Mouse (Mus musculus): ENCODE measurements around the gene 3425401B19Rik. TPM values are rescaled to one million over a fixed set of nuclear protein-coding genes. Genes with fewer than 3 reads are reported as not detected.

3425401B19Rik gene
- total and polyA plus RNA-seq, 3 experiments, result 0.04 to 0.67 (median 0.05) TPM

DNA sequence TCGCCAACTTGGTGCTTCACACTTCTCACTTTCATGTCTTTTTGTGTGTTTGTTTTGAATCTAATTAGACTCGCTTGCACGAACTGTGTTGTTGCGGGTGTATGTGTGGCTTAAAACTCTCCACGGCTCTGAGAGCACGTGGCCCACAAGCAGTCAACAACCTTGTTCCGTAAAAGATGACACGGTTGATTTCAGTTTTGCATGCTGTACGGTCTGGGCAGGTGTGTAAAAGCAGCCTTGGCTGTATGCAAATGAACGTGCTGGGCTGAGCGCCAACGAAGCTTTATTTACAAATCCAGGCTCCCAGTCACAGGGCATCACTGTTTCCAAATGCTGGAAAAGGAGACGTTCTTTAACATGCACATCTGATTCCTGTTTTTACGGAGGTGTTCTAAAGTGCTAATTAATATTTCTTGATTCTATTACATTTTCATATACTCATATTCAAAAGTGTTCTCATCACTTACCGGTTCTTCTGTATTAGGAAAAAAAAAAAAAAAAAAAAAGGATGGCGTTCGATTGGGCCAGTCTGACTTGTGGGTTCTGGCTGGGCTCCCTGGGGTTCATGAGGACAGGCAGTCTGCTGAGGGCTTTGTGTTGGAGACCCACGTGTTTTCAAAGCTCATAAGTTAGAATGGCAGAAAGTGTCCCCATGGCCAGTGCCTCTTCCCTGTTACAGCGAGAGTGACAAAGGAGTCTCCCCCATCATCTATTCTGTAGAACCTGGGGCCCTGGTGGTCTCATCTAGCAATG is 935 bp downstream of the 3425401B19Rik start (continued):
- TF ChIP-seq UBTF (IDR thresholded peaks at IDR 0.05; ENCODE audit: low read depth, low read length) (no peak), ZKSCAN1 (IDR thresholded peaks at IDR 0.05; ENCODE audit: borderline replicate concordance, low read depth, low read length) (no peak), RAD21 (IDR thresholded peaks at IDR 0.05; ENCODE audit: low read depth, low read length) (no peak), POLR2AphosphoS2 (IDR thresholded peaks at IDR 0.05; ENCODE audit: low read depth, low read length) (no peak), ZC3H11A (IDR thresholded peaks at IDR 0.05; ENCODE audit: low read depth, low read length) (no peak), TCF12 (IDR thresholded peaks at IDR 0.05; ENCODE audit: low read depth, low read length) (peak; percentile 82), EP300 (IDR thresholded peaks at IDR 0.05; ENCODE audit: low read length) (peak; percentile 80), BHLHE40 (IDR thresholded peaks at IDR 0.05; ENCODE audit: low read depth, low read length) (peak; percentile 98), POLR2A (IDR thresholded peaks at IDR 0.05; ENCODE audit: low read depth, low read length) (no peak; the same call in 1 of the 2 replicates), CHD2 (IDR thresholded peaks at IDR 0.05; ENCODE audit: low read length) (no peak)

DNA sequence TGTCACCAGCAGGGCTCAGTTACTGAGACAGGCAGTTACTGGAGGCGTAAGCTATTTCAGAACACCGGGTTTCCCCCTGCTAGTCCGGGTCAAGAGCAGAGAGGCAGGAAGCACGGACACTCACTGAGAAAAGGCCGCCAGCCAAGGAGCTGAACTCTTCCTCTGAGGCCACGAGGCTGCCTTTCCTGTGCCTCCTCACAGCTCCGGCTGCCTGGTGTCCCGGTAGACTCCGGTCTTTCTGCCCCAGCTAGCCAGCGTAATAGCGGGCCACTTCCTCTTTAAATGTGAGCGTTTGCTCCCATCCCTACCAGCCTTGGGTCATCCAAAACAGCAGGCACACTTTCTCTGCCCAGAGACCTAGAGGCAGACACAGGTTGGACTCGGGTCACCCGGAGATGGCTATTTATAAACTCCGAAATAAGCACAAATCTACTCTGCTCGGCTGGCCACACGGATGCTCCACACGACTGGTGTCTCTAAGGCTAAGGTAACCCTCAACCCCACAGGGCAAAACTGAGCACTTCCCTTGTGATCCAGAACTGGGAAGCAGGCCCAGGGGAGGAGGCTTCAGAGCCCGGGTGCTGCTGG is 1.7 kb downstream of the 3425401B19Rik start:
- H3K4me2 ChIP-seq (ENCODE audit: insufficient read depth, low read depth, poor library complexity, severe bottlenecking), result peak overlapping the region; percentile 90
- dilution Hi-C loops (cut with MboI; ENCODE audit: extremely low pct_ligation_motif_present, extremely low pct_unique_long_range_greater_than_20kb, low sequenced_read_pairs), result no loop called here
- no peak for TF ChIP-seq GABPA (IDR thresholded peaks at IDR 0.05; ENCODE audit: insufficient replicate concordance, low read depth, low read length)
- no peak for TF ChIP-seq RAD21 (IDR thresholded peaks at IDR 0.05; ENCODE audit: low read depth, low read length)
- TF ChIP-seq MYC (IDR thresholded peaks at IDR 0.05; ENCODE audit: low read depth, low read length), result 0 out of 2 replicates have a peak, but pooled peaks have one; percentile 42
- TF ChIP-seq ZMIZ1 (IDR thresholded peaks at IDR 0.05; ENCODE audit: low read depth, low read length), result no peak
- TF ChIP-seq POLR2A (IDR thresholded peaks at IDR 0.05; ENCODE audit: low read depth, low read length), result peak; percentile 52; the same call in 1 of the 2 replicates
- TF ChIP-seq BHLHE40 (IDR thresholded peaks at IDR 0.05; ENCODE audit: low read depth, low read length), result no peak
- no peak for TF ChIP-seq SMC3 (IDR thresholded peaks at IDR 0.05; ENCODE audit: low read depth, low read length)
- peak; percentile 65; the same call in 1 of the 2 replicates for TF ChIP-seq UBTF (IDR thresholded peaks at IDR 0.05; ENCODE audit: low read depth, low read length)
- TF ChIP-seq ELF1 (IDR thresholded peaks at IDR 0.05; ENCODE audit: low read depth, low read length), result 0 out of 2 replicates have a peak, but pooled peaks have one; percentile 30
- no peak; the same call in 1 of the 2 replicates for TF ChIP-seq EP300 (IDR thresholded peaks at IDR 0.05; ENCODE audit: low read length)
- TF ChIP-seq NELFE (IDR thresholded peaks at IDR 0.05; ENCODE audit: low read depth, low read length), result peak; percentile 36
- TF ChIP-seq ETS1 (conservative IDR thresholded peaks at IDR 0.05; ENCODE audit: low read depth, low read length), result no peak
- TF ChIP-seq TBP (conservative IDR thresholded peaks at IDR 0.05; ENCODE audit: low read depth, low read length), result 0 out of 2 replicates have a peak, but pooled peaks have one; percentile 53
- peak; percentile 70; the same call in 1 of the 2 replicates for TF ChIP-seq MEF2A (IDR thresholded peaks at IDR 0.05; ENCODE audit: borderline replicate concordance, low read depth, low read length)
- 0 out of 2 replicates have a peak, but pooled peaks have one; percentile 34 for TF ChIP-seq SIN3A (IDR thresholded peaks at IDR 0.05; ENCODE audit: low read length)
- TF ChIP-seq MAZ (IDR thresholded peaks at IDR 0.05; ENCODE audit: low read depth, low read length), result no peak
- no peak for TF ChIP-seq JUND (conservative IDR thresholded peaks at IDR 0.05; ENCODE audit: low read depth, low read length)
- TF ChIP-seq CTCF (conservative IDR thresholded peaks at IDR 0.05 in 1 of 2, IDR thresholded peaks at IDR 0.05 in 1 of 2; ENCODE audit: low read depth in 2 of 2, low read length in 2 of 2), result no peak
- TF ChIP-seq ZC3H11A (IDR thresholded peaks at IDR 0.05; ENCODE audit: low read depth, low read length), result no peak
- TF ChIP-seq USF2 (conservative IDR thresholded peaks at IDR 0.05; ENCODE audit: low read depth, low read length), result no peak
- TF ChIP-seq HCFC1 (IDR thresholded peaks at IDR 0.05; ENCODE audit: low read depth, low read length), result no peak
- peak; percentile 56; the same call in 1 of the 2 replicates for TF ChIP-seq TCF12 (IDR thresholded peaks at IDR 0.05; ENCODE audit: low read depth, low read length)
- TF ChIP-seq MAX (IDR thresholded peaks at IDR 0.05; ENCODE audit: low read length), result no peak
- TF ChIP-seq CHD2 (IDR thresholded peaks at IDR 0.05; ENCODE audit: low read length), result no peak
- H3K9me3 ChIP-seq (replicated peaks; ENCODE audit: low read length), result no peaks in the 10 kb centered on the region
- H3K4me1 ChIP-seq (ENCODE audit: control insufficient read depth in 1 of 2, insufficient read depth in 2 of 2), result peaks cover 21 to 65% of the 10 kb centered on the region in 2 experiments
- H3K4me3 ChIP-seq (replicated peaks in 1 of 3; ENCODE audit: low read depth in 2 of 3, low read length in 2 of 3, poor library complexity in 1 of 3), result peak overlapping the region; percentile 4 to 55 (median 10)
- no peaks in the 10 kb centered on the region for H3K36me3 ChIP-seq (replicated peaks in 1 of 2; ENCODE audit: control insufficient read depth in 1 of 2, insufficient read depth in 1 of 2, low read length in 1 of 2)
- in situ Hi-C loops (cut with MboI; ENCODE audit: low pct_ligation_motif_present, low pct_unique_long_range_greater_than_20kb, low sequenced_read_pairs), result no loop called here
- H3K27me3 ChIP-seq (replicated peaks), result no peaks in the 10 kb centered on the region
- H3K27ac ChIP-seq (ENCODE audit: insufficient read depth, low read depth), result peak overlapping the region; percentile 41; the same call in 1 of the 2 replicates
- peak overlapping the region; percentile 54 for H3K9ac ChIP-seq (ENCODE audit: insufficient read depth, low read depth)
- peak; percentile 68 for DNase-seq (ENCODE audit: extremely low read depth)
- H3K79me2 ChIP-seq (replicated peaks; ENCODE audit: control insufficient read depth, extremely low read depth, insufficient read depth, poor library complexity, severe bottlenecking), result no peaks in the 10 kb centered on the region

Measured in CH12.LX (cell line).